Mouse (Mus musculus): Measurements from ENCODE around the gene Car12. TPM values are rescaled to one million over a fixed set of nuclear protein-coding genes. Genes with fewer than 3 reads are reported as not detected.
A peak's percentile ranks its signal among the peaks of the same experiment; 100 is the strongest.

Gene Car12
- polyA plus RNA-seq, 1 experiment from 2014 or later = 0.81 TPM

GRCm38 (mm10) chr9:66687713-66688112 is 25.8 kb upstream of the Car12 start:
- no peak for ATAC-seq (ENCODE audit: low FRiP score)
- Histone ChIP-seq H3K9me3 (replicated peaks) (no peaks in the 10 kb centered on the region), H3K9ac (replicated peaks) (no peak overlapping the region), H3K27ac (replicated peaks) (no peak overlapping the region), H3K4me3 (replicated peaks) (no peak overlapping the region), H3K4me2 (no peak overlapping the region), H3K36me3 (no peaks in the 10 kb centered on the region), H3K27me3 (replicated peaks) (no peaks in the 10 kb centered on the region), H3K4me1 (no peaks in the 10 kb centered on the region)
- WGBS = 80% methylated on average over 2 of the region's 2 CpGs

GRCm38 (mm10) chr9:66691683-66692305 is 21.7 kb upstream of the Car12 start:
- WGBS = 72% methylated on average over 4 of the region's 4 CpGs
- no peaks in the 10 kb centered on the region for H3K4me1 ChIP-seq
- H3K4me3 ChIP-seq (replicated peaks) = no peak overlapping the region
- no peak overlapping the region for H3K27ac ChIP-seq (replicated peaks)
- H3K36me3 ChIP-seq = no peaks in the 10 kb centered on the region
- ATAC-seq (ENCODE audit: low FRiP score) = no peak
- H3K27me3 ChIP-seq (replicated peaks) = no peaks in the 10 kb centered on the region
- no peak overlapping the region for H3K9ac ChIP-seq (replicated peaks)
- H3K9me3 ChIP-seq (replicated peaks) = no peaks in the 10 kb centered on the region
- H3K4me2 ChIP-seq = no peak overlapping the region

GRCm38 (mm10) chr9:66697355-66698140 is 15.9 kb upstream of the Car12 start:
- ATAC-seq (ENCODE audit: low FRiP score) = no peak
- Histone ChIP-seq H3K4me2 (no peak overlapping the region), H3K9me3 (replicated peaks) (no peaks in the 10 kb centered on the region), H3K4me1 (no peaks in the 10 kb centered on the region), H3K36me3 (no peaks in the 10 kb centered on the region), H3K27ac (replicated peaks) (no peak overlapping the region), H3K9ac (replicated peaks) (no peak overlapping the region), H3K4me3 (replicated peaks) (no peak overlapping the region), H3K27me3 (replicated peaks) (no peaks in the 10 kb centered on the region)
- WGBS = 85% methylated on average over 7 of the region's 7 CpGs

- no peak overlapping the region for H3K9ac ChIP-seq (replicated peaks)
- H3K4me2 ChIP-seq = no peak overlapping the region
- H3K27ac ChIP-seq (replicated peaks) = no peak overlapping the region
- no peaks in the 10 kb centered on the region for H3K36me3 ChIP-seq
- no peaks in the 10 kb centered on the region for H3K27me3 ChIP-seq (replicated peaks)
- H3K9me3 ChIP-seq (replicated peaks) = no peaks in the 10 kb centered on the region
- H3K4me1 ChIP-seq = no peaks in the 10 kb centered on the region
- H3K4me3 ChIP-seq (replicated peaks) = no peak overlapping the region
- WGBS = 94% methylated on average over 4 of the region's 4 CpGs
- no peak for ATAC-seq (ENCODE audit: low FRiP score)
These were observed 13.7 kb upstream of the Car12 start for GRCm38 (mm10) chr9:66699748-66700147.

GRCm38 (mm10) chr9:66703002-66703401 is 10.5 kb upstream of the Car12 start:
- no peak for ATAC-seq (ENCODE audit: low FRiP score)
- Histone ChIP-seq H3K4me3 (replicated peaks) (no peak overlapping the region), H3K9ac (replicated peaks) (no peak overlapping the region), H3K27ac (replicated peaks) (no peak overlapping the region), H3K4me1 (peaks cover 3% of the 10 kb centered on the region), H3K36me3 (no peaks in the 10 kb centered on the region), H3K4me2 (no peak overlapping the region), H3K9me3 (replicated peaks) (no peaks in the 10 kb centered on the region), H3K27me3 (replicated peaks) (no peaks in the 10 kb centered on the region)
- 87% methylated on average over 4 of the region's 4 CpGs for WGBS

GRCm38 (mm10) chr9:66705354-66705753 is 8.1 kb upstream of the Car12 start:
- no peak overlapping the region for H3K4me2 ChIP-seq
- H3K4me1 ChIP-seq = peaks cover 16% of the 10 kb centered on the region
- H3K27me3 ChIP-seq (replicated peaks) = no peaks in the 10 kb centered on the region
- no peak overlapping the region for H3K4me3 ChIP-seq (replicated peaks)
- H3K36me3 ChIP-seq = no peaks in the 10 kb centered on the region
- ATAC-seq (ENCODE audit: low FRiP score) = no peak
- no peak overlapping the region for H3K9ac ChIP-seq (replicated peaks)
- no peaks in the 10 kb centered on the region for H3K9me3 ChIP-seq (replicated peaks)
- no peak overlapping the region for H3K27ac ChIP-seq (replicated peaks)

- Histone ChIP-seq H3K27me3 (replicated peaks) (no peaks in the 10 kb centered on the region), H3K4me3 (replicated peaks) (no peak overlapping the region), H3K36me3 (no peaks in the 10 kb centered on the region), H3K4me2 (no peak overlapping the region), H3K9ac (replicated peaks) (no peak overlapping the region), H3K27ac (replicated peaks) (no peak overlapping the region), H3K9me3 (replicated peaks) (no peaks in the 10 kb centered on the region), H3K4me1 (peaks cover 16% of the 10 kb centered on the region)
- no peak for ATAC-seq (ENCODE audit: low FRiP score)
- WGBS = 60% methylated on average over 2 of the region's 2 CpGs
These were observed 7.7 kb upstream of the Car12 start for GRCm38 (mm10) chr9:66705766-66706165.

GRCm38 (mm10) chr9:66708054-66708772 is 5.3 kb upstream of the Car12 start:
- Histone ChIP-seq H3K27me3 (replicated peaks) (peaks cover 6% of the 10 kb centered on the region; the same call in 1 of the 2 replicates), H3K36me3 (no peaks in the 10 kb centered on the region), H3K27ac (replicated peaks) (0 out of 2 replicates have a peak overlapping the region, but pooled peaks have one; percentile 42), H3K9ac (replicated peaks) (no peak overlapping the region), H3K4me1 (peaks cover 20% of the 10 kb centered on the region), H3K4me2 (no peak overlapping the region), H3K9me3 (replicated peaks) (no peaks in the 10 kb centered on the region), H3K4me3 (replicated peaks) (no peak overlapping the region)
- 46% methylated on average over 11 of the region's 11 CpGs for WGBS
- ATAC-seq (ENCODE audit: low FRiP score) = 0 out of 2 replicates have a peak, but pooled peaks have one; percentile 17

- Histone ChIP-seq H3K4me2 (no peak overlapping the region), H3K27ac (replicated peaks) (no peak overlapping the region), H3K36me3 (no peaks in the 10 kb centered on the region), H3K4me3 (replicated peaks) (no peak overlapping the region), H3K4me1 (peaks cover 28% of the 10 kb centered on the region), H3K9ac (replicated peaks) (no peak overlapping the region), H3K27me3 (replicated peaks) (peaks cover 7% of the 10 kb centered on the region; the same call in 1 of the 2 replicates), H3K9me3 (replicated peaks) (no peaks in the 10 kb centered on the region)
- WGBS = 59% methylated on average over 12 of the region's 12 CpGs
- ATAC-seq (ENCODE audit: low FRiP score) = no peak
These were observed 4.5 kb upstream of the Car12 start for GRCm38 (mm10) chr9:66708816-66709555.

GRCm38 (mm10) chr9:66710626-66711025 is 2.9 kb upstream of the Car12 start:
- no peak overlapping the region for H3K4me3 ChIP-seq (replicated peaks)
- no peak for ATAC-seq (ENCODE audit: low FRiP score)
- WGBS = 82% methylated on average over 6 of the region's 6 CpGs

GRCm38 (mm10) chr9:66714022-66714515 is 583 bp downstream of the Car12 start:
- H3K27ac ChIP-seq (replicated peaks) = no peak overlapping the region
- no peak overlapping the region for H3K9ac ChIP-seq (replicated peaks)
- H3K9me3 ChIP-seq (replicated peaks) = no peaks in the 10 kb centered on the region
- H3K27me3 ChIP-seq (replicated peaks) = peaks cover 20% of the 10 kb centered on the region
- H3K4me3 ChIP-seq (replicated peaks) = peak overlapping the region; percentile 40
- H3K36me3 ChIP-seq = no peaks in the 10 kb centered on the region
- peak overlapping the region; percentile 79 for H3K4me2 ChIP-seq
- H3K4me1 ChIP-seq = peaks cover 22% of the 10 kb centered on the region
- WGBS = 16% methylated on average over 12 of the region's 12 CpGs
- ATAC-seq (ENCODE audit: low FRiP score) = no peak

More at GRCm38 (mm10) chr9:66710626-66711025, 2.9 kb upstream of the Car12 start:
- Histone ChIP-seq H3K9ac (replicated peaks) (no peak overlapping the region), H3K4me1 (peaks cover 35% of the 10 kb centered on the region), H3K4me2 (no peak overlapping the region), H3K27ac (replicated peaks) (no peak overlapping the region), H3K36me3 (no peaks in the 10 kb centered on the region), H3K27me3 (replicated peaks) (peaks cover 20% of the 10 kb centered on the region), H3K9me3 (replicated peaks) (no peaks in the 10 kb centered on the region)
